Mouse (Mus musculus): ENCODE results near the gene Fcf1. TPM values are rescaled to one million over a fixed set of nuclear protein-coding genes. Genes with fewer than 3 reads are reported as not detected.

Gene Fcf1
- polyA plus RNA-seq, 1 experiment from 2014 or later, result 174 TPM

DNA sequence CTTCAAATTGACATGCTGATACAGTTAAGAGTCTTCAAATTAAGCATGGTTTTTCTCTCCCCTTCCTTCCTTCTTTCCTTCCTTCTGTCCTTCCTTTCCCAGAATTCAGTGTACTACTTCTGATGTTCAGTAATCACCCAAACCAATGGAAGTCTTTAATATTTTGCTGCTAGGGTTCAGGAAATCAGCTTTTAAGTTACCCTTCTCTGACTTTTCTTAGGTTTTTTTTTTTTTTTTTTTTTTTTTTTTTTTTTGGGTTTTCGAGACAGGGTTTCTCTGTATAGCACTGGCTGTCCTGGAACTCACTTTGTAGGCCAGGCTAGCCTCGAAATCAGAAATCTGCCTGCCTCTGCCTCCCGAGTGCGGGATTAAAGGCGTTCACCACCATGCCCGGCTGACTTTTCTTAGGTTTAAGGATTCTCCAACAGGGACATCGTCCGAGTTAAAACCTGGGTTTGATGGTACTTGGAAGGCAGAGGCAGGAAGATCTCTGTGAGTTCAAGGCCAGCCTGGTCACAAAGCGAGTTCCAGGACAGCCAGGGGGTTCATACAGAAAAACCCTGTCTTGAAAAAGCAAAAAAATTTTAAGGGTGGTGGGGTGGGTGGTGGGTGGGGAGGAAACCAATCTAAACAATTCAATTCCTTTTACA is 24.5 kb downstream of the Fcf1 start:
- H3K4me1 ChIP-seq, result peaks cover 25% of the 10 kb centered on the region
- H3K36me3 ChIP-seq (replicated peaks), result peaks cover 22% of the 10 kb centered on the region
- H3K27ac ChIP-seq, result peak overlapping the region; percentile 97
- H3K4me3 ChIP-seq, result peak overlapping the region; percentile 100
- WGBS, result 90% methylated on average over 9 of the region's 9 CpGs
- no peak for DNase-seq (ENCODE audit: extremely low spot score, low spot score)
- H3K27me3 ChIP-seq (ENCODE audit: poor library complexity, severe bottlenecking), result no peaks in the 10 kb centered on the region
- H3K9me3 ChIP-seq, result no peaks in the 10 kb centered on the region

DNA sequence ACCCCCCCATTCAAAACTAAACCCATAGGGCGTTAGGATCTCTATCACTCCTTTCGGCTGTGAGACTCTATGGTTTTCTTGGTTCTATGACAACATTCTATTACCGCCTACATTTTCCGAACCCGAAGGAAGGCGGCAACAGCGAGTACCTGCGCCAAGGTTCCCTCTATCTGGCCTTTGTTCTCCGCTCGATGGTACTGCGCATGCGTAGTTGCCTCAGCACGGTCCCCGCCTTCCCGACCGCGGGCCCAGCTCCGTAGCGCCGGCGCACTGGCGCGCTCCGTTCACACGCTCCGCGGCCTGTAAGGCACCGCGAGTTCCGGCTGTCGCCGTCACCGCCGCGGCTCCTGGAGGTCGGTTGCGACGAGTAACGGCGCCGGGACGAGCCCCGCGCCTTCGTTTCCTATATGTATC is 25.4 kb downstream of the Fcf1 start, which contains the start of gene Ylpm1:
Ylpm1 (plus strand) TSS at position 239 of the 414 bp plus-strand sequence.
- whole genome bisulfite sequencing, result under 1% methylated on average over 45 of the region's 45 CpGs
- peak within 1 kb of the TSS; percentile 100 for H3K4me3 ChIP-seq

DNA sequence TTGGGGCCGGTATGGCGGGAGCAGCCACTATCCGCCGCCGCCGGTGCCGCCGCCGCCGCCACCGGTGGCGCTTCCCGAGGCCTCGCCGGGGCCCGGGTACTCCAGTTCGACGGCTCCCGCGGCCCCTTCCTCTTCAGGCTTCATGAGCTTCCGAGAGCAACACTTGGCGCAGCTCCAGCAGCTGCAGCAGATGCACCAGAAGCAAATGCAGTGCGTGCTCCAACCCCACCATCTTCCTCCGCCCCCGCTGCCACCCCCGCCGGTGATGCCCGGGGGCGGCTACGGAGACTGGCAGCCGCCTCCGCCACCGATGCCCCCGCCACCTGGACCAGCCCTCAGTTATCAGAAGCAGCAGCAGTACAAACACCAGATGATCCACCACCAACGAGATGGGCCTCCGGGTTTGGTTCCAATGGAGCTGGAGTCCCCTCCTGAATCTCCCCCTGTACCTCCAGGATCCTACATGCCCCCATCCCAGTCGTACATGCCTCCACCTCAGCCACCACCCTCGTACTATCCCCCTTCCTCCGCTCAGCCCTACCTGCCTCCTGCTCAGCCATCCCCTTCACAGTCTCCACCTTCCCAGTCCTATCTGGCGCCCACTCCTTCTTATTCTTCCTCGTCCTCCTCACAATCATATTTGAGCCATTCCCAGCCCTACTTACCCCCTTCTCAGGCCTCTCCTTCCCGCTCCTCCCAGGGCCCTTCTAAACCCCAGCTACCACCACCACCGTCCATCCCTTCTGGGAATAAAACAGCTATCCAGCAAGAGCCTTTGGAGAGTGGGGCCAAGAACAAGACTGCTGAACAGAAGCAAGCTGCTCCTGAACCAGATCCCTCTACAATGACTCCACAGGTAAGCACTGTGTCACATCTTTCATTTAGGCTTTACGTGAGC is 26.1 kb downstream of the Fcf1 start:
- Histone ChIP-seq H3K4me1 (peaks cover 25% of the 10 kb centered on the region), H3K9me3 (no peaks in the 10 kb centered on the region), H3K27me3 (ENCODE audit: poor library complexity, severe bottlenecking) (no peaks in the 10 kb centered on the region), H3K36me3 (replicated peaks) (peaks cover 37% of the 10 kb centered on the region), H3K27ac (peak overlapping the region; percentile 97), H3K4me3 (peak overlapping the region; percentile 100)
- no peak for DNase-seq (ENCODE audit: extremely low spot score, low spot score)
- WGBS, result 1% methylated on average over 44 of the region's 44 CpGs

More for the DNA sequence above, 25.4 kb downstream of the Fcf1 start, which contains the start of gene Ylpm1:
- H3K9me3 ChIP-seq, result no peaks in the 10 kb centered on the region
- H3K27me3 ChIP-seq (ENCODE audit: poor library complexity, severe bottlenecking), result no peaks in the 10 kb centered on the region
- peak; percentile 97 for DNase-seq (ENCODE audit: extremely low spot score, low spot score)
- peaks cover 30% of the 10 kb centered on the region for H3K36me3 ChIP-seq (replicated peaks)
- peaks cover 25% of the 10 kb centered on the region for H3K4me1 ChIP-seq
- peak within 1 kb of the TSS; percentile 97 for H3K27ac ChIP-seq

DNA sequence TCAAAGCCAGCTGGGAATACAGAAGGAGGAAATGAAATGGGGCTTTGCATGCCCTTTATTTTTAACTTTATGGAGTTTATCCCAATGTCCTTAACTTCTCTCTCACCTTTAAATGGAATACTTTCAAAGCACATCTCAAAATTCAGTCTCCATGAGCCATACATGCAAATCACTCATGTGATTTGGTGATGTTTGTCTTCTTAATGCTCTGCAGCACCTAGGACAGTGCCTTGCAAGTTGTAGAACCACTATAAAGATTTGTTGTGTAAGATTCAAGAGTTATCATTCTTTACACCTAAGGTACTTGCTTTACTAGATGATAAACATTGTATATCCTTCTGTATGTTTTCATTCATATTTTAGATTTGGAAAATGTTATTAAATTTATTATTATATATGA is 28.4 kb downstream of the Fcf1 start:
- peaks cover 14% of the 10 kb centered on the region; the same call in 1 of the 2 replicates for H3K9me3 ChIP-seq

DNA sequence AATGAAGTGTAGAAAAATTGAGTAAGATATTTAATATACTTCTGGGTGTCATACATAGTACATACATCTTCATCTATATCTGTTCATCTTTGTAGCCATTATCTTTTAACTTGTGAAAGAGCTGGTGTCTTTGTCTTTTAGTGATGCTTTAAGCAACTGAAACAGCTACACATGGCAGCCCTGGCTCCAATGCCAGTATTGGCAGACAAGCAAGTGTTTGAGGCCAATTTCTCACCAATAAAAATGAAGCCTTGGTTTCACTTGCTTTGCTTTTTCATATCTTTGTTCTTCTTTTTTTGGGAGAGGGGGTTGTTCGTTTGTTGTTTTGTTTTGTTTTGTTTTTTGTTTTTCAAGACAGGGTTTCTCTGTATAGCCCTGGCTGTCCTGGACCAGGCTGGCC is 35.5 kb downstream of the Fcf1 start:
- 92% methylated on average over 1 of the region's 1 CpGs for WGBS
- Histone ChIP-seq H3K27ac (no peak overlapping the region), H3K27me3 (ENCODE audit: poor library complexity, severe bottlenecking) (no peaks in the 10 kb centered on the region), H3K9me3 (peaks cover 14% of the 10 kb centered on the region; the same call in 1 of the 2 replicates), H3K4me1 (no peaks in the 10 kb centered on the region), H3K4me3 (no peak overlapping the region), H3K36me3 (replicated peaks) (peaks cover 72% of the 10 kb centered on the region)
- DNase-seq (ENCODE audit: extremely low spot score, low spot score), result no peak

More for the DNA sequence above, 28.4 kb downstream of the Fcf1 start:
- peaks cover 60% of the 10 kb centered on the region for H3K36me3 ChIP-seq (replicated peaks)
- no peak overlapping the region for H3K27ac ChIP-seq
- DNase-seq (ENCODE audit: extremely low spot score, low spot score), result no peak
- peak overlapping the region; percentile 100 for H3K4me3 ChIP-seq
- no peaks in the 10 kb centered on the region for H3K27me3 ChIP-seq (ENCODE audit: poor library complexity, severe bottlenecking)
- peaks cover 25% of the 10 kb centered on the region for H3K4me1 ChIP-seq

DNA sequence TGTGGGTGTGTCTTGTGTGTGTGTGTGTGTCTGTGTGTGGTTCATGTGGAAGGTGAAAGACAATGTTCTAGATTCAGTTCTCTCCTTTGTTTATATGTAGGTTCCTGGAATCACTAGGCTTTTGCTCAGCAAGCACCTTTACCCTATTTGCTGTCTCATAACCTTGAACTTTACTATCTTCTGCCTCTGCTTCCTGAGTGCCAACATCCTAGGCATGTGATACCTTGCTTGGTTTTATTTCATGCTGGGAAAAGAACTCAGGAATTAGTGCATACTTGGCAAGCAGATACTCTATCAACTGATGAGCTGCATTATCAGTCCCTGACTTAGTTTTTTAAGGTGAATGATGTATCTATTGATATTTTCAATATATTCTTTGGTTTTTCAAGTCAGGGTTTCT is 36.3 kb downstream of the Fcf1 start:
- DNase-seq (ENCODE audit: extremely low spot score, low spot score), result no peak

DNA sequence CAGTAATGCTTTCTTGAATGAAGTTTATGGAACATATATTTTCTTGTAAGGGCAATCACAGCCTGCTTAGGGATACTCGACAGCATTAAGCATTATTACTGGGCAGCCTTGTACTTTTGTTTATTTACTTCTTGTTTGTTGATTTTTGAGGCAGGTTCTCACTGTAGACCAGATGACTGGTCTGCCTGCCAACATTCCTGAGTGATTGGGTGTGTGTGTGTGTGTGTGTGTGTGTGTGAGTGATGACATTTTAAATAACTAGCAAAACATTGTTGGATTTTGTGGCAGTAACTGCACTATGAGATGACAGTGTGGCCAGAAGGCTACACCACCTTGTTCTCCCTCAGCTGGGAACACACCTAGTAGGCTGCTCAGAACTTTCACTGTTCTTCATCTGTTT is 39.1 kb downstream of the Fcf1 start:
- no peak for DNase-seq (ENCODE audit: extremely low spot score, low spot score)
- 93% methylated on average over 1 of the region's 1 CpGs for WGBS
- no peaks in the 10 kb centered on the region for H3K4me1 ChIP-seq
- no peak overlapping the region for H3K27ac ChIP-seq
- peaks cover 71% of the 10 kb centered on the region for H3K36me3 ChIP-seq (replicated peaks)
- no peaks in the 10 kb centered on the region for H3K27me3 ChIP-seq (ENCODE audit: poor library complexity, severe bottlenecking)
- H3K4me3 ChIP-seq, result no peak overlapping the region
- no peaks in the 10 kb centered on the region; the same call in 1 of the 2 replicates for H3K9me3 ChIP-seq

More for the DNA sequence above, 36.3 kb downstream of the Fcf1 start:
- no peak overlapping the region for H3K27ac ChIP-seq
- no peak overlapping the region for H3K4me3 ChIP-seq
- peaks cover 14% of the 10 kb centered on the region; the same call in 1 of the 2 replicates for H3K9me3 ChIP-seq
- no peaks in the 10 kb centered on the region for H3K4me1 ChIP-seq
- peaks cover 71% of the 10 kb centered on the region for H3K36me3 ChIP-seq (replicated peaks)
- no peaks in the 10 kb centered on the region for H3K27me3 ChIP-seq (ENCODE audit: poor library complexity, severe bottlenecking)

DNA sequence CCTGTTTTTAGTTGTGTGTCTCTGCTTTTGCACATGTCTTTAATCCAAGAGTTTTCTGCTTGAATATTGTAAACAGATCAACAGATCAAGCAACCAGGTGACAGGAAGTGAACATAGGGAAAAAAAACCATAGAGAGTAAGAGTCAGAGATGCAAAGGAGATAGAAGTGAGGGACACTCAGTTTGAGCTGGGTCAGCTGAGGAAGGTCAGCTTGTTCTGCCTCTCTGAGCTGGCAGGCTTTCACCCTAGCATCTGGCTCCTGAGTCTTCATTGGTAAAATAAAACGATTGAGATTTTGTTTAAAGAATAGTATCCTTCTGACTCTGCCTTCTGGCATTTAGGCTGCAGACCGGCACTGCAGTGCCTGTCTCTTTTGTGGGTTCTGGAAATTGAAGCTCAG is 39.8 kb downstream of the Fcf1 start:
- peaks cover 71% of the 10 kb centered on the region for H3K36me3 ChIP-seq (replicated peaks)
- no peak for DNase-seq (ENCODE audit: extremely low spot score, low spot score)
- H3K4me1 ChIP-seq, result no peaks in the 10 kb centered on the region

DNA sequence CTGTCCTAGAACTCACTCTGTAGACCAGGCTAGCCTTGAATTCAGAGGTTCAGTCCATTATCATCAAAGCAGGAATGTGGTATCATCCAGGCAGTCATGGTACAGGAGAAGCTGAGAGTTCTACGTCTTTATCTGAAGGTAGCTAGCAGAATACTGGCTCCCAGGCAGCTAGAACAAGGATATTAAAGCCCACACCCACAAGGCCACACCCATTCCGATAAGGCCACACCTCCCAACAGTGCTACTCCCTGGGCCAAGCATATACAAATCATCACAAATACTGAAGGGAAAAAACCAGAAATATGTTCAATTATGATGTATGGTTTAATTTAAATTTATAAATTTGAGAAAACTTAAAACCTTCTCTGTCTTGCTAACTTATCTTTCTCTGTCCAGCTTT is 41.5 kb downstream of the Fcf1 start:
- DNase-seq (ENCODE audit: extremely low spot score, low spot score), result no peak
- Histone ChIP-seq H3K36me3 (replicated peaks) (peaks cover 77% of the 10 kb centered on the region), H3K4me3 (no peak overlapping the region), H3K27ac (no peak overlapping the region), H3K4me1 (no peaks in the 10 kb centered on the region), H3K27me3 (ENCODE audit: poor library complexity, severe bottlenecking) (no peaks in the 10 kb centered on the region), H3K9me3 (no peaks in the 10 kb centered on the region; the same call in 1 of the 2 replicates)
- 92% methylated on average over 2 of the region's 2 CpGs for whole genome bisulfite sequencing

More for the DNA sequence above, 39.8 kb downstream of the Fcf1 start:
- H3K9me3 ChIP-seq, result no peaks in the 10 kb centered on the region; the same call in 1 of the 2 replicates
- no peak overlapping the region for H3K4me3 ChIP-seq
- no peaks in the 10 kb centered on the region for H3K27me3 ChIP-seq (ENCODE audit: poor library complexity, severe bottlenecking)
- H3K27ac ChIP-seq, result no peak overlapping the region
- WGBS, result 97% methylated on average over 2 of the region's 2 CpGs

DNA sequence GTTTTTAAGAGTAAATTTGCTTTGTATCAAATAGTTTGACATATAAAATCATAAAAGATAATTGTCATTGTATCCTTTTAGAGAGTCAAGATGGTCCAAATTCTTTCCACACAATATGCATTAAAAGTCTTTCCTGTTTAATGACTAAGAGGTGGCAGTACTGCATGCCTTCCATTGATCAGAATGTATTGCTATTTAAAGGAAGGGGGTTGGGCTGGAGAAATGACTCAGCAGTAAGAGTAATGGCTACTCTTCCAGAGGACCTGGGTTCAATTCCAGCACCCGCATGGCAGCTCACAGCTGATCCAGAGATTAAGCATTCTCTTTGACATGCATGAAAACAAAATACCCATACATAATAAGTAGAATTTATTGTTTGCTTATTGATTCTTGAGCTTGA is 51.4 kb downstream of the Fcf1 start:
- 100% methylated on average over 1 of the region's 1 CpGs for WGBS
- H3K36me3 ChIP-seq (replicated peaks), result peaks cover 51% of the 10 kb centered on the region
- DNase-seq (ENCODE audit: extremely low spot score, low spot score), result no peak

DNA sequence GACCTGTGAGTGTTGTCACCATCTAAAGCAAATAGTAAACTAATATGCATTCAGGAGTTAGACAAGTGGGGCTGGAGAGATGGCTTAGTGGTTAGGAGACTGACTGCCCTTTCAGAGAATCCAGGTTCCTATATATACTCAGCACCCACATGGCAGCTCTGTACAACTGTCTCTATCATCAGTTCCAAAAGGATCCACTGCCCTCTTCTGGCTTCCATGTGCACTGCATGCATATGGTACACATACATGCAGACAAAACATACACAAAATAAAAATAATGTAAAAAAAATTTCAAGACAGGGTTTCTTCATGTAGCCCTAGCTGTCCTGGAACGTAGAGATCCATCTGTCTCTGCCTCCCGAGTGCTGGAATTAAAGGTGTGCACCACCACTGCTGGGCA is 62.0 kb downstream of the Fcf1 start:
- WGBS, result 95% methylated on average over 2 of the region's 2 CpGs
- Histone ChIP-seq H3K27ac (no peak overlapping the region), H3K4me1 (no peaks in the 10 kb centered on the region), H3K36me3 (replicated peaks) (peaks cover 91% of the 10 kb centered on the region), H3K9me3 (peaks cover 7% of the 10 kb centered on the region; the same call in 1 of the 2 replicates), H3K27me3 (ENCODE audit: poor library complexity, severe bottlenecking) (no peaks in the 10 kb centered on the region), H3K4me3 (no peak overlapping the region)
- no peak for DNase-seq (ENCODE audit: extremely low spot score, low spot score)

More for the DNA sequence above, 51.4 kb downstream of the Fcf1 start:
- Histone ChIP-seq H3K4me1 (no peaks in the 10 kb centered on the region), H3K9me3 (no peaks in the 10 kb centered on the region), H3K27ac (no peak overlapping the region), H3K27me3 (ENCODE audit: poor library complexity, severe bottlenecking) (no peaks in the 10 kb centered on the region), H3K4me3 (no peak overlapping the region)

Data from forebrain, embryonic 10.5 days (tissue).